Mouse (Mus musculus) cerebellum, adult 11-12 months (tissue): Measurements from ENCODE around the gene Dcdc2c.

Experiments
- DNase-seq: peaks from one replicate; pipeline ENCODE4 v3.0.0; 2022

The Dcdc2c gene

GRCm38 (mm10) chr12:28552299-28552698 is at the start of gene Dcdc2c:
Dcdc2c (minus strand) TSS chr12:28552399.
- no peak for DNase-seq

- no peak for DNase-seq
These were observed 46.4 kb upstream of the Dcdc2c start for GRCm38 (mm10) chr12:28598526-28598991.

- DNase-seq: no peak
These were observed 45.9 kb upstream of the Dcdc2c start for GRCm38 (mm10) chr12:28598110-28598509.

- no peak for DNase-seq
These were observed 45.5 kb upstream of the Dcdc2c start for GRCm38 (mm10) chr12:28597699-28598098.

GRCm38 (mm10) chr12:28596851-28597250 is 44.7 kb upstream of the Dcdc2c start:
- DNase-seq: no peak

- peak; percentile 29 for DNase-seq
These were observed 38.2 kb upstream of the Dcdc2c start for GRCm38 (mm10) chr12:28590428-28590827.

- DNase-seq: peak; percentile 93
These were observed 37.1 kb upstream of the Dcdc2c start for GRCm38 (mm10) chr12:28589090-28589868.

GRCm38 (mm10) chr12:28587949-28588348 is 35.8 kb upstream of the Dcdc2c start:
- DNase-seq: no peak

GRCm38 (mm10) chr12:28584036-28584435 is 31.8 kb upstream of the Dcdc2c start:
- no peak for DNase-seq

GRCm38 (mm10) chr12:28582423-28582822 is 30.2 kb upstream of the Dcdc2c start, which contains the start of gene Allc:
Allc (minus strand) TSS chr12:28582523.
- no peak for DNase-seq

- no peak for DNase-seq
These were observed 26.9 kb upstream of the Dcdc2c start for GRCm38 (mm10) chr12:28579132-28579531.

- no peak for DNase-seq
These were observed 25.9 kb upstream of the Dcdc2c start for GRCm38 (mm10) chr12:28578147-28578546.

- no peak for DNase-seq
These were observed 23.3 kb upstream of the Dcdc2c start for GRCm38 (mm10) chr12:28575366-28576070.

GRCm38 (mm10) chr12:28572241-28572640 is 20.0 kb upstream of the Dcdc2c start:
- DNase-seq: no peak

GRCm38 (mm10) chr12:28551775-28552174 is 424 bp downstream of the Dcdc2c start:
- no peak for DNase-seq

- DNase-seq: no peak
These were observed 3.3 kb downstream of the Dcdc2c start for GRCm38 (mm10) chr12:28548887-28549286.

- DNase-seq: no peak
These were observed 37.9 kb downstream of the Dcdc2c start for GRCm38 (mm10) chr12:28514264-28514775.

GRCm38 (mm10) chr12:28509699-28510280 is 42.4 kb downstream of the Dcdc2c start:
- DNase-seq: no peak

GRCm38 (mm10) chr12:28494289-28494688 is 57.9 kb downstream of the Dcdc2c start:
- no peak for DNase-seq

GRCm38 (mm10) chr12:28482483-28483160 is 69.6 kb downstream of the Dcdc2c start:
- no peak for DNase-seq

GRCm38 (mm10) chr12:28460951-28461431 is 91.2 kb downstream of the Dcdc2c start:
- no peak for DNase-seq

GRCm38 (mm10) chr12:28460523-28460922 is 91.7 kb downstream of the Dcdc2c start:
- no peak for DNase-seq

- no peak for DNase-seq
These were observed 93.4 kb downstream of the Dcdc2c start for GRCm38 (mm10) chr12:28458786-28459185.
